Mouse (Mus musculus) left cerebral cortex, postnatal 10 days (tissue): ENCODE measurements at regions not wholly inside any gene's neighbourhood (a gene's known extent, or its start where the extent isn't known, plus 50 kb on each side); places are given as distances from the start of the nearest gene placed in this dataset.
A peak's percentile ranks its signal among the peaks of the same experiment; 100 is the strongest.

Source experiments
- DNase-seq, 2 experiments: peaks; one replicate each; pipeline ENCODE4 v3.0.0; 2021 to 2022; ENCODE audit warnings: low spot score in 2 of 2, mixed read lengths in 1 of 2; ENCODE audit errors: extremely low spot score in 1 of 2
- intact Hi-C: fragments of 180-260 bp; cut with DNase I; formaldehyde crosslinking; loops from one replicate; pipeline ENCODE4 v1.15.1; 2025

DNA sequence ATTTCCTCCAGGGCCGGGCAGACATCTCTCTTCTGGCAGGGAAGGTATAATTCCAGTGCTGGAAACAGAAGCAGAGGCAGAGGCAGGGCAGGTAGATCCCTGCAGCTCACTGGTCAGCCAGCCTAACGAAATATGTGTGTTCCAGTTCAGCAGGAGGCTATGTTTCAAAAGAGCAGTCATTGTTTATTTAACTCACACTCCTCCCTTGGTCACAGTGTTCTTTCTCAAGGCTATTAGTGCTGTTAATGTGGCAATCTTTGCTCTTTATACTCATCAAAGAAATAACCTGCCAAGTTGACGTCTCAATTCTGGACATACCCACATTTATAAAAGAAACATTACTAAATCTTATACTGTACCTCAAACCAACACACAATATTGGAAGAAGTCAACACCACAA, 253.3 kb upstream of the Adgrl3 start:
- intact Hi-C loops = no loop called here
- no peak for DNase-seq

DNA sequence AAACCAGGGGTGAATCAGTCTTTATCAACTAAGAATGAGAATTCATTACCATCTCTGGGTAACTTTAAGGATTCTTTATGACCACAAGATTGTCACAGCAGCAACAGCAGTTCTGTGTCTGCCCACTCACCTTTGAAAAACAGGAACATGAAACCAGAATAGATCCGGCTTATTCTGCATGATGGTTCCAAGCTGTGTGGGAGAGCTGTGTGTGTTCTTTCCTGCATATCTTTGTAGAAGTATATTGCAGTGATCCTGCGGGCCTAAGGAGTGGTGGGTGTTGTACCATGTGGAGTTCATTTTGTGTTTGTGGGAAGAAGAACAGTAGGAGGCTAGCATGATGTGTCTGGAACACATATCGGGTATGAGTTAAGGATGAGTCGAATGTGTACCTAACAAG, 236.0 kb upstream of the Adgrl3 start:
- intact Hi-C loops = no loop called here

DNA sequence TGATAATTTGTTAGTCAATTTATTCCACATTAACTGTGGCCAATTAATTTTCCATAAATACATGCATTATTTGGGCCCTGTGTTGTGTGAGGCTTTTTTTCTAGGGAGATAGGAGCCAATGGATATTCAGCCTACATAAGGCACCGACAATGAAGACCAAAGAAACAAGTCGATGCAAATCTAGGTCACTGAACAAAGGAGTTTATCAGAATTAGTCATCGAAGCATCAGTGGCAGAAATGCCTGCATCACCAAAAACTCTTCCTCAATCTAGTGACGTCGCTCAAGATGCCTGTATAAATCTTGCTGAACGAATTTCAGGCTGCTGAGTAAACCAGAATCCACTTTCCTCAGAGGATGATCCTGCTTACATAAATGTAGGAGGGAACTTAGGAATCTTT, 235.2 kb upstream of the Adgrl3 start:
- no peak for DNase-seq
- intact Hi-C loops = no loop called here

More for the DNA sequence above, 236.0 kb upstream of the Adgrl3 start:
- peak in 1 of 2 experiments; percentile 20 for DNase-seq

- intact Hi-C loops = no loop called here
- no peak for DNase-seq
These were observed 228.3 kb upstream of the Adgrl3 start for GRCm38 (mm10) chr5:80791658-80792057.

DNA sequence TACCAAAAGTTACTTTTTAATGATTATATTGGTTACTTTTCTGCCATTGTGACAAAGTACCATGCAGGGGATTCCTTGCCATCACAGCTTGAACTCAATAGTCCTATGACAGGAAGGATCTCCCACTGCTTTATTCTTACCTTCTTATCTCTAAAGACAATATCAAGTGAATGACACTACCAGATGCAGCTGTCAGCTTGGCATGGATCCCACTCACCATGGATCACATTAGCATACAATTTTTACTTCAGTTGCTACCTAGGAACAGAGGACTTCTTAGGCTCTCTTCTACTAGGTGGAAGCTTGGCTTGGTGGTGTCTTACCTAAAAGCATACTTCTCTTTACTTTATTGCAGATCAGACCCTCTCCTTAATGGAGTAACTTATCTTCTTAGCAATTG, 220.2 kb upstream of the Adgrl3 start:
- DNase-seq = no peak
- intact Hi-C loops = no loop called here

GRCm38 (mm10) chr5:80812917-80813316, 207.0 kb upstream of the Adgrl3 start:
- intact Hi-C loops = no loop called here
- DNase-seq = no peak

- no peak for DNase-seq
- intact Hi-C loops = no loop called here
These were observed 200.7 kb upstream of the Adgrl3 start for GRCm38 (mm10) chr5:80819208-80819607.

- intact Hi-C loops = no loop called here
- no peak for DNase-seq
These were observed 177.4 kb upstream of the Adgrl3 start for GRCm38 (mm10) chr5:80842531-80842930.

GRCm38 (mm10) chr5:80855034-80855433, 164.9 kb upstream of the Adgrl3 start:
- intact Hi-C loops = no loop called here

GRCm38 (mm10) chr5:80876600-80876999, 143.3 kb upstream of the Adgrl3 start:
- intact Hi-C loops = no loop called here
- no peak for DNase-seq

More at GRCm38 (mm10) chr5:80855034-80855433, 164.9 kb upstream of the Adgrl3 start:
- no peak for DNase-seq

- intact Hi-C loops = no loop called here
- DNase-seq = no peak
These were observed 121.7 kb upstream of the Adgrl3 start for GRCm38 (mm10) chr5:80898230-80898629.

GRCm38 (mm10) chr5:80908771-80909170, 111.2 kb upstream of the Adgrl3 start:
- intact Hi-C loops = no loop called here
- DNase-seq = no peak

DNA sequence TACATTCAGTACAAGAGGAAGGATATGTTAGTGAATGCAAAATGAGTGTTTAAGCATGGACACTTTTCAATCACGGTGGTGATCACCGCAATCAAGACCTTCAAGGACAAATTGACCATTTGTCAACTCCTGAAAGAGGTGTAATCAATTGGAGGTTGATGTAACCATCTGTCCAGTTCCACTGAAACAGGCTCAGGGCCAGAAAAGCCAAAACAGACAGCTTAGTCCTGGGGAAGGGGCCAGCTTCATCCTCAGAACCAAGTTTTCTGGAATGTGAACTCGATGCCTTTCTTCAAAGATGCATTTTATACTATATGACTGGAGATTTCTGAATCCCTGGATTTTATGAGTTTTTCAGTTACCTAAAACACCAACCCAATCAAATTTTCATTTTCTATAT, 81.1 kb upstream of the Adgrl3 start:
- no peak for DNase-seq
- intact Hi-C loops = no loop called here

GRCm38 (mm10) chr5:80951861-80952599, 67.9 kb upstream of the Adgrl3 start:
- DNase-seq = no peak
- intact Hi-C loops = no loop called here

GRCm38 (mm10) chr5:80952600-80953218, 67.2 kb upstream of the Adgrl3 start:
- no peak for DNase-seq
- intact Hi-C loops = no loop called here
